Mouse (Mus musculus): ENCODE data around the gene Vps37c.

GRCm38 (mm10) chr19:10721064-10721463, 32.5 kb downstream of the Vps37c start:
- TF ChIP-seq CTCF (IDR thresholded peaks at IDR 0.05), result no peak
- TF ChIP-seq EP300 (IDR thresholded peaks at IDR 0.05), result no peak
